Mouse (Mus musculus) midbrain, embryonic 14.5 days (tissue): Measurements from ENCODE around the gene 4931428L18Rik. TPM values are rescaled to one million over a fixed set of nuclear protein-coding genes. Genes with fewer than 3 reads are reported as not detected.

ENCODE experiments used
- ATAC-seq: fragments of 200-750 bp; cut with Nextera tagmentation; 2 replicates; pipeline ENCODE4 v1.8.0; 2017; ENCODE audit warnings: moderate number of reproducible peaks, moderate library complexity; ENCODE audit not compliant: low FRiP score, low TSS enrichment
- DNase-seq: peaks from one replicate; pipeline ENCODE4 v3.0.0-alpha.2; 2015
- H3K27ac ChIP-seq: fragments of 300-500 bp; sonication (generic); replicated peaks from 2 replicates; pipeline ENCODE4 v1.5.1; 2014; ENCODE audit warnings: mild to moderate bottlenecking, low read depth, low read length, moderate library complexity
- H3K27me3 ChIP-seq: fragments of 300-500 bp; sonication (generic); 2 replicates; pipeline ENCODE4 v1.6.1; 2014; ENCODE audit warnings: low read length, control low read depth, mixed read lengths; ENCODE audit not compliant: control insufficient read depth, insufficient read depth
- H3K36me3 ChIP-seq: fragments of 300-500 bp; sonication (generic); 2 replicates; pipeline ENCODE4 v1.6.1; 2014; ENCODE audit warnings: low read length, control low read depth; ENCODE audit not compliant: control insufficient read depth, insufficient read depth
- H3K4me1 ChIP-seq: fragments of 300-500 bp; sonication (generic); 2 replicates; pipeline ENCODE4 v1.6.1; 2014; ENCODE audit warnings: mild to moderate bottlenecking, antibody characterized with exemption, low read length, control low read depth; ENCODE audit not compliant: control insufficient read depth, insufficient read depth
- H3K4me2 ChIP-seq: fragments of 300-500 bp; sonication (generic); 2 replicates; pipeline ENCODE4 v1.6.1; 2014; ENCODE audit warnings: mild to moderate bottlenecking, low read length, moderate library complexity
- H3K4me3 ChIP-seq: fragments of 300-500 bp; sonication (generic); replicated peaks from 2 replicates; pipeline ENCODE4 v1.5.1; 2014; ENCODE audit warnings: low read depth, low read length
- H3K9ac ChIP-seq: fragments of 300-500 bp; sonication (generic); replicated peaks from 2 replicates; pipeline ENCODE4 v1.6.1; 2014; ENCODE audit warnings: mild to moderate bottlenecking, low read length, moderate library complexity
- H3K9me3 ChIP-seq: fragments of 300-500 bp; sonication (generic); 2 replicates; pipeline ENCODE4 v1.6.1; 2016; ENCODE audit warnings: low read length, control low read depth, mixed read lengths; ENCODE audit not compliant: control insufficient read depth
- WGBS: fragments of 180-500 bp; shearing (Covaris S2); extraction: QIAGEN DNeasy Blood & Tissue Kit; methylation state at CpG from one replicate; pipeline ENCODE4 v1.1.7; 2014; 5-methylcytosine and 5-hydroxymethylcytosine counted together
- polyA plus RNA-seq: library from polyadenylated mRNA; unstranded; fragments of >200 nt; fragmentation: Nextera tagmentation; extraction: Ambion mirVana; gene quantifications from 2 replicates; pipeline ENCODE4 v1.2.1, GENCODE M21; 2014

Gene 4931428L18Rik
- polyA plus RNA-seq, 1 experiment from 2014 or later = not detected

DNA sequence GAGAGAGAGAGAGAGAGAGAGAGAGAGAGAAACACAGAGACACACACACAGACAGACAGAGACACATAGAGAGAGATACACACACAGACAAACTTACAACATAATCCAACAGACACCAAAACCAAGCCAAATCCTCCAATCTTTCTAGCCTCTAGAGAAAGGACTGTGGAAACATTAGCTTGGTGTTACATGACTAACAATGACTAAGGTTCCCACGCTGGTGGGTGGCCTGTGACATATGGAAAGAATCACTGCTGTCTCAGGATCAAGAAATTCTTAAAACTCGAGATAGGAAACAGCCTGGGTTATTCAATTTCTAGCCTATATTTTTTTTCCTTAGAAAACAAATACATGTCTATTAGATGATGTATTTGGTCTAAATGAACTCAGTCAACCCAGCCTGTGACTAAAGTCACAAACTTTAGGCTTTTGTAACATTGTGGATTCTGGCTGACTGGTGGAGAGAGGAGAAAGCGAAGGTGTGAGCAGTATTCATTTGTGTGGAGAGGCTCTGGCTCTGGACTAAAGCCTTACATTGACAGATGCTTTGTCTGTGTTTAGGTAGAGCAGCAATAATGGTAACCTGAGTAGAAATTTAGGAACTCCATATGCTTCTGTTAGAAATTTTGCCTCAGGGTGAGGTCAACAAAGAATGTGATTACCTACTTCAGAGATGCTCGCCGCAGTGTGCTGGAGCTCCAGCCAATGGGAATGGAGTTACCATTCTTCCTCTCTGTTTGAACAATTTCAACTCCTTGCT lies 126.6 kb downstream of the 4931428L18Rik start:
- Histone ChIP-seq H3K36me3 (no peaks in the 10 kb centered on the region), H3K9ac (no peak overlapping the region), H3K4me2 (no peak overlapping the region), H3K9me3 (no peaks in the 10 kb centered on the region), H3K4me3 (no peak overlapping the region), H3K27me3 (no peaks in the 10 kb centered on the region), H3K4me1 (no peaks in the 10 kb centered on the region), H3K27ac (no peak overlapping the region)
- 82% methylated on average over 5 of the region's 5 CpGs for WGBS
- DNase-seq = no peak
- ATAC-seq = no peak

DNA sequence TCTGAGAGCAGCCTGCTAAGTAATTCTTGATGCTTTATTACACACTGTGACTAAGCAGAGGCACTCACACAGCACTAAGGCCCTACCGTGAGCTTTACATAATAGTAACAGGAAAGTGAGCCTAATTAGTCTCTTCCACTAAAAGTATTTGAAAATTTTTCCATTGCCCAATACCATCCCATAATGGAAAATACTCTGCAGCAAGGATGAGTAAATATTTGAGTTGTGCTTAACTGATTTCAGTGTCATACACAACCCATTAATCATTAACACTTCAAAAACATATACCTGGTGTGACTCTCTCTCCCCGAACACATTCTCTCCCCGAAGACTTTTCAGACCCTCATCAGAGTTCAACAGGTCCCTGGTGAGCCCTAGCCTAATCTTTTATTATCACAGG lies 127.7 kb downstream of the 4931428L18Rik start:
- Histone ChIP-seq H3K4me1 (no peaks in the 10 kb centered on the region), H3K4me3 (no peak overlapping the region), H3K27ac (no peak overlapping the region), H3K9me3 (no peaks in the 10 kb centered on the region), H3K9ac (no peak overlapping the region), H3K4me2 (no peak overlapping the region), H3K36me3 (no peaks in the 10 kb centered on the region), H3K27me3 (no peaks in the 10 kb centered on the region)
- DNase-seq (no peak), ATAC-seq (no peak)
- 89% methylated on average over 3 of the region's 3 CpGs for WGBS

DNA sequence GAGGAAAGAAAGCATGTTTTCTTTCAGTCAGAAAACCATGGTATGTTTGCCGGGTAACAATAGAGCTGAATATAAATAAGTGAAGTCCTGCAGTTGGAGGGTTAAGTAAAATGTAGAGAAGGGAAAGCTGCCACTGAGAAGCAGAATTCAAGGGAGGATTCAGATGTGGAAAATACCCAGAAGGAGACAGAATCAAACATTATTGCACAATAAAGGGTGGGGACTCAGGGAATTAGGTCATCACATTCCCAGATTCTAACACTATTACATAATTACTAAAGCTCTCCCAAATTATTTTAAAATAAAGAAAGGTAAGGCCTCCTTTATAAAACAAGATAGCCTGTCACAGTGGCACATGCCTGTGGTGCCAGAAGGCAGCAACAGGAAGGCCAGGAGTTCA lies 128.5 kb downstream of the 4931428L18Rik start:
- WGBS = 93% methylated on average over 1 of the region's 1 CpGs
- Histone ChIP-seq H3K9ac (no peak overlapping the region), H3K4me1 (no peaks in the 10 kb centered on the region), H3K27ac (no peak overlapping the region), H3K27me3 (no peaks in the 10 kb centered on the region), H3K4me3 (no peak overlapping the region), H3K9me3 (no peaks in the 10 kb centered on the region), H3K36me3 (no peaks in the 10 kb centered on the region), H3K4me2 (no peak overlapping the region)
- no peak for DNase-seq
- ATAC-seq = no peak

DNA sequence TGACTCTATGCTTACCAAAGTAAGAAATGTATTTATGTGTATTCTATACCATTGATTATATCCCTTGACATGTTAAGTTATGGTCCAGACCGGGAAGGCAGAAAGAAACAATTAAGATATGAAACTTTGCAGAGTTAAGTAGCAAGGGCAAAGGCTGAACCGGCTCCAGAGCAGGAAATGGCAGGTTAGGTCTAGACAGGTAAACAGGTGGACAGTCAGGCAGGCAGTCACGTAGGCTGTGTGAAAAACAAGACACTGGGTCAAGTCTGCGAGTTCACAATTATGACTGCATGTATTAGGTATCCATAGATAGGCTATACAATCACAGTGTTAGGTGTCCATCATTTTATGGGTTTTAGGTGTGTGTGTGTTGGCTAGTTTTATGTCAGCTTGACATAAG lies 133.8 kb downstream of the 4931428L18Rik start:
- no peak overlapping the region for H3K4me2 ChIP-seq
- WGBS = 95% methylated on average over 4 of the region's 4 CpGs
- ATAC-seq = no peak

DNA sequence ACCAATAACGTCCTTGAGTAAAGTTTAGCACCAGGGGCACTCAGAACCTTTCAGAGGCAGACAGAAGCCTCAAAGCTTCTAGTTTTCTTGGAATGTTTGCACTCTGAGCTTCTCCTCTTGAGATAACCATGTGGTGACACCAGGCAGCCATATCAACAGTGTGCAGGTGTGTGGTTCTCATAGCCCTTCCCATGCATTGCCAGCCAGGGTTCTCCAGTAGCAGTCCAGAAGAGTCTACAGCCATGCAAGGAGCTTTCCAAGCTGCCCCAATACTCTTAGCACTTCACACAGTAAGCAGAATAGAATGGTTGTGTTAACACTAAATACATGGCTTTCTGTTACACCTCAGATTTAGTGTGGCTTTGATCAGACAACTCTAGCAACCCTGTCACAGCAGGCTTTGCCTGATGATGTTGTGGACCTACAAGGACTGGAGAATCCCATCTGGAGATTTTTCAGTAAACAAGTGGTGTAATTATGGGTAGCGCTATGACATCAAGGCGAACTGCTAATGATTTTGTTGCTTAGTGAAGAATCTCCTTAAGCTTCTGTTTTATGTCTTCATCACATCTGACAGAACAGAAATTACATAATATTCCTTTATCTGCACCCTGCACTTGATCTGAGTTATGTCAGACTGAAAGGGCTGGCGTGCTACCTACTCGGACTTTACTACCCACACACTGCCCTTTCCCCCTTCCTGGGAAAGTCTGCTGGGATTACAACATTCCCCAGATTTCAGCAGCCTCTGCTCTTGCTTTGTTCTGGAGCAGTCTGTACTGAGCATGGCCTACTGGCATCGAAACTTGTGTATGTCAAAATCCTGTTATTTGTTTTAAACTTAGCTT lies 149.7 kb downstream of the 4931428L18Rik start:
- DNase-seq (no peak), ATAC-seq (no peak)
- Histone ChIP-seq H3K4me1 (no peaks in the 10 kb centered on the region), H3K9me3 (no peaks in the 10 kb centered on the region), H3K27me3 (no peaks in the 10 kb centered on the region), H3K27ac (no peak overlapping the region), H3K36me3 (no peaks in the 10 kb centered on the region), H3K4me3 (no peak overlapping the region), H3K4me2 (no peak overlapping the region), H3K9ac (no peak overlapping the region)
- WGBS = 83% methylated on average over 6 of the region's 6 CpGs

More for the DNA sequence above, 133.8 kb downstream of the 4931428L18Rik start:
- Histone ChIP-seq H3K4me1 (no peaks in the 10 kb centered on the region), H3K27me3 (no peaks in the 10 kb centered on the region), H3K36me3 (no peaks in the 10 kb centered on the region), H3K9ac (no peak overlapping the region), H3K27ac (no peak overlapping the region), H3K4me3 (no peak overlapping the region), H3K9me3 (no peaks in the 10 kb centered on the region)
- DNase-seq = no peak

DNA sequence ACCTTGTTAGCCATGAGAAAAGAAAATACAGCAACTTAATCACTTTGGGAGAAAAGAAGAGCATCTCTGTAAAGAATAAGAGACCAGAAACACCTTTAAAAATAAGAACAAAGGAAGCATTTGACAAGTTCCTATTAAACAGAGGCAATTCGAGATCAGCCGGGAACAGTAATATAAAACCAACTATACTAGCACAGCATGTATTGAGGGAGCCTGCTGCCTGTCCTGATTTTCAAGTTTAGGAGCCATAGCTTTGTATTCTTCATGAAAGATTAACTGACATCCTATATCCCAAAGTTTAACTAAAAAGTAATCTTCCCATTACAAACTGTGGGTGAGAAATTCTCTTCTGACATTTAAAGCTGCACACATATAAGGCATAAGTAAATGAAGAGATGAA lies 151.3 kb downstream of the 4931428L18Rik start:
- H3K4me1 ChIP-seq = no peaks in the 10 kb centered on the region
- WGBS = 87% methylated on average over 2 of the region's 2 CpGs
- H3K9me3 ChIP-seq = no peaks in the 10 kb centered on the region
- H3K9ac ChIP-seq = no peak overlapping the region
- ATAC-seq (no peak), DNase-seq (no peak)
- H3K27ac ChIP-seq = no peak overlapping the region
- no peak overlapping the region for H3K4me2 ChIP-seq
- no peak overlapping the region for H3K4me3 ChIP-seq
- no peaks in the 10 kb centered on the region for H3K36me3 ChIP-seq
- H3K27me3 ChIP-seq = no peaks in the 10 kb centered on the region

DNA sequence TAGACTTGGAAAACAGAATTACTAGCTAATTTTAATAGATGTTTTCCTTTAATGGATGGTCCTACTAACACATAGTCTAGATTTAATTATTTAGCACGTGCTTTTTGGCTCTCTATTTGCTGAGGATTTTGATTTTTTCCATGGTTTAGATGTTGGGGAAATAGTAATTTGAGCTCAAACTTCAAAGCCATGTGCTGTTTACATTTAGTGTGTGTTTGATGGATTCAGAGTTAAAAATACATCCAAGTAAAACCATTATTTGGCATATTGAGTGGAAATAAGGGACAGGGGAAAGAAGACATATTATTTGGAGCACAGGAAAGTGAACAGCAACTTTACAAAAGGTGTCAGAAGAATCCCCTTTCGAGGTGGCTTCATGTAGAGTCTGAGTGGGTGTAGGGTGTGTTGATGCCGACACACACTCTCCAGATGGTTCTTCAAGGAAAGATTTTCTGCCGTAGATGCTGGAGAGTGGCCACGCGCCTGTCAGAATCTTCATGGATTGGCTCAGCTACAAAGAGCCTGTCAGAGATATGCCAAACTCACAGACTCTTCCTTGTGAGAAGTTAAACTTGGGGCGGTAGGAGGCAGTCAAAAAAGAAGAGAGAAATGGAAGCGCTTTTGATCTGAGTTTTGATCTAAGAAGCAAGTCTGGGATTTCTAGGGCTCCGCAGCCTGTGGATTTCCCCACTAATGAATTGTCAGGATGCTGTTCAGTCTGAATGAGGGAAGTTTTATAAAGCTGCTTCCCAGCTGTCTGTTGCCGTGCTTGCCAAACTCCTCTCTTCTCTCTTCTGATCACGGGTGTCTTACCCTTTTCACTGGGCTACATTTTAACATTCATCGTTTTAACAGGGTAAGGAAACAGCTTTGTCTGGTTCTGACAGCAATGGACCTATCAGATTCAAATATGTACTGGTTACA lies 157.4 kb downstream of the 4931428L18Rik start:
- 85% methylated on average over 12 of the region's 12 CpGs for WGBS
- Histone ChIP-seq H3K9ac (no peak overlapping the region), H3K4me2 (no peak overlapping the region), H3K4me3 (no peak overlapping the region), H3K9me3 (no peaks in the 10 kb centered on the region), H3K36me3 (no peaks in the 10 kb centered on the region), H3K4me1 (no peaks in the 10 kb centered on the region), H3K27ac (no peak overlapping the region), H3K27me3 (no peaks in the 10 kb centered on the region)
- DNase-seq (no peak), ATAC-seq (0 out of 2 replicates have a peak, but pooled peaks have one; percentile 7)

DNA sequence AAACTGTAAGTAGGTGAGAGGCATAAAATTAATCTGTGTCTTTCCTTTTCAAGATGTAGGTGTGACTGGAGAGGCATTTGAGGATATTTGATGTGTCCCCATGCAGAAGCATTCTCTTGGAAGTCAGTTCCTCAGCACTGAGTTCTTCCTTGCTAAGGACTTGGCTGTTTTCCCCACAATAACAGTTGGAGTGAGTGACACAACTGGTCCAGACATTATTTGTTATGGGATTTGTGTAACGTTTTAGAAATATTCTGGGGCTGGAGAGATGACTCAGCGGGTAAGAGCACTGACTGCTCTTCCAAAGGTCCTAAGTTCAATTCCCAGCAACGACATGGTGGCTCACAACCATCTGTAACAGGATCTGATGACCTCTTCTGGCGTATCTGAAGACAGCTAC lies 162.7 kb downstream of the 4931428L18Rik start:
- Histone ChIP-seq H3K4me2 (no peak overlapping the region), H3K36me3 (no peaks in the 10 kb centered on the region), H3K4me1 (no peaks in the 10 kb centered on the region), H3K4me3 (no peak overlapping the region), H3K9ac (no peak overlapping the region), H3K9me3 (no peaks in the 10 kb centered on the region), H3K27ac (no peak overlapping the region), H3K27me3 (no peaks in the 10 kb centered on the region)
- 82% methylated on average over 4 of the region's 4 CpGs for WGBS
- ATAC-seq = no peak
- DNase-seq = no peak
